Mouse (Mus musculus): Measurements from ENCODE around the gene Uimc1. TPM values are rescaled to one million over a fixed set of nuclear protein-coding genes. Genes with fewer than 3 reads are reported as not detected.

Gene Uimc1
- polyA plus RNA-seq, 2 experiments, result 27.1 to 28.5 TPM

GRCm38 (mm10) chr13:54997568-54997967, 102.5 kb downstream of the Uimc1 start:
- Histone ChIP-seq H3K4me3 (replicated peaks; ENCODE audit: low read length) (no peak overlapping the region), H3K9ac (ENCODE audit: low read depth, low read length, severe bottlenecking) (no peak overlapping the region), H3K4me2 (replicated peaks; ENCODE audit: low read depth, low read length, severe bottlenecking) (no peak overlapping the region), H3K27me3 (ENCODE audit: control insufficient read depth, insufficient read depth, low read length) (no peaks in the 10 kb centered on the region), H3K4me1 (ENCODE audit: control insufficient read depth, insufficient read depth, low read length) (no peaks in the 10 kb centered on the region), H3K27ac (replicated peaks; ENCODE audit: low read depth, low read length) (no peak overlapping the region), H3K9me3 (ENCODE audit: control insufficient read depth, low read length) (no peaks in the 10 kb centered on the region), H3K36me3 (ENCODE audit: control insufficient read depth, insufficient read depth, low read length) (no peaks in the 10 kb centered on the region)
- no peak for DNase-seq (ENCODE audit: low spot score)
- ATAC-seq (ENCODE audit: low FRiP score, low read depth), result no peak
- 81% methylated on average over 7 of the region's 8 CpGs for WGBS
- TF ChIP-seq POLR2A (IDR thresholded peaks at IDR 0.05; ENCODE audit: borderline replicate concordance, extremely low read depth, insufficient read depth, insufficient read length), result no peak

- H3K27ac ChIP-seq (replicated peaks; ENCODE audit: low read depth, low read length), result no peak overlapping the region
- no peak overlapping the region for H3K4me2 ChIP-seq (replicated peaks; ENCODE audit: low read depth, low read length, severe bottlenecking)
- H3K27me3 ChIP-seq (ENCODE audit: control insufficient read depth, insufficient read depth, low read length), result no peaks in the 10 kb centered on the region
- TF ChIP-seq POLR2A (IDR thresholded peaks at IDR 0.05; ENCODE audit: borderline replicate concordance, extremely low read depth, insufficient read depth, insufficient read length), result no peak
- DNase-seq (ENCODE audit: low spot score) (no peak), ATAC-seq (ENCODE audit: low FRiP score, low read depth) (no peak)
- H3K4me1 ChIP-seq (ENCODE audit: control insufficient read depth, insufficient read depth, low read length), result no peaks in the 10 kb centered on the region
- H3K4me3 ChIP-seq (replicated peaks; ENCODE audit: low read length), result no peak overlapping the region
- H3K9me3 ChIP-seq (ENCODE audit: control insufficient read depth, low read length), result no peaks in the 10 kb centered on the region
- no peak overlapping the region for H3K9ac ChIP-seq (ENCODE audit: low read depth, low read length, severe bottlenecking)
- H3K36me3 ChIP-seq (ENCODE audit: control insufficient read depth, insufficient read depth, low read length), result no peaks in the 10 kb centered on the region
- 59% methylated on average over 6 of the region's 6 CpGs for WGBS
These were observed 104.9 kb downstream of the Uimc1 start for GRCm38 (mm10) chr13:54995161-54995560.

GRCm38 (mm10) chr13:54994576-54994975, 105.5 kb downstream of the Uimc1 start:
- DNase-seq (ENCODE audit: low spot score) (no peak), ATAC-seq (ENCODE audit: low FRiP score, low read depth) (no peak)
- no peak overlapping the region for H3K9ac ChIP-seq (ENCODE audit: low read depth, low read length, severe bottlenecking)
- WGBS, result 30% methylated on average over 4 of the region's 4 CpGs
- H3K4me2 ChIP-seq (replicated peaks; ENCODE audit: low read depth, low read length, severe bottlenecking), result no peak overlapping the region
- no peak for TF ChIP-seq POLR2A (IDR thresholded peaks at IDR 0.05; ENCODE audit: borderline replicate concordance, extremely low read depth, insufficient read depth, insufficient read length)
- no peaks in the 10 kb centered on the region for H3K27me3 ChIP-seq (ENCODE audit: control insufficient read depth, insufficient read depth, low read length)
- H3K36me3 ChIP-seq (ENCODE audit: control insufficient read depth, insufficient read depth, low read length), result no peaks in the 10 kb centered on the region
- H3K4me1 ChIP-seq (ENCODE audit: control insufficient read depth, insufficient read depth, low read length), result no peaks in the 10 kb centered on the region
- no peak overlapping the region for H3K27ac ChIP-seq (replicated peaks; ENCODE audit: low read depth, low read length)
- H3K9me3 ChIP-seq (ENCODE audit: control insufficient read depth, low read length), result no peaks in the 10 kb centered on the region
- no peak overlapping the region for H3K4me3 ChIP-seq (replicated peaks; ENCODE audit: low read length)

- no peak for DNase-seq (ENCODE audit: low spot score)
- TF ChIP-seq POLR2A (IDR thresholded peaks at IDR 0.05; ENCODE audit: borderline replicate concordance, extremely low read depth, insufficient read depth, insufficient read length), result no peak
- no peaks in the 10 kb centered on the region for H3K4me1 ChIP-seq (ENCODE audit: control insufficient read depth, insufficient read depth, low read length)
- no peak overlapping the region for H3K9ac ChIP-seq (ENCODE audit: low read depth, low read length, severe bottlenecking)
- no peaks in the 10 kb centered on the region for H3K36me3 ChIP-seq (ENCODE audit: control insufficient read depth, insufficient read depth, low read length)
- no peak overlapping the region for H3K27ac ChIP-seq (replicated peaks; ENCODE audit: low read depth, low read length)
- no peak overlapping the region for H3K4me3 ChIP-seq (replicated peaks; ENCODE audit: low read length)
- no peak for ATAC-seq (ENCODE audit: low FRiP score, low read depth)
- no peak overlapping the region for H3K4me2 ChIP-seq (replicated peaks; ENCODE audit: low read depth, low read length, severe bottlenecking)
- H3K9me3 ChIP-seq (ENCODE audit: control insufficient read depth, low read length), result no peaks in the 10 kb centered on the region
- WGBS, result 71% methylated on average over 7 of the region's 7 CpGs
- no peaks in the 10 kb centered on the region for H3K27me3 ChIP-seq (ENCODE audit: control insufficient read depth, insufficient read depth, low read length)
These were observed 107.9 kb downstream of the Uimc1 start for GRCm38 (mm10) chr13:54992215-54992614.

- no peak for TF ChIP-seq POLR2A (IDR thresholded peaks at IDR 0.05; ENCODE audit: borderline replicate concordance, extremely low read depth, insufficient read depth, insufficient read length)
- no peak for DNase-seq (ENCODE audit: low spot score)
- Histone ChIP-seq H3K9ac (ENCODE audit: low read depth, low read length, severe bottlenecking) (no peak overlapping the region), H3K36me3 (ENCODE audit: control insufficient read depth, insufficient read depth, low read length) (no peaks in the 10 kb centered on the region), H3K4me2 (replicated peaks; ENCODE audit: low read depth, low read length, severe bottlenecking) (no peak overlapping the region), H3K4me1 (ENCODE audit: control insufficient read depth, insufficient read depth, low read length) (no peaks in the 10 kb centered on the region), H3K27me3 (ENCODE audit: control insufficient read depth, insufficient read depth, low read length) (no peaks in the 10 kb centered on the region), H3K4me3 (replicated peaks; ENCODE audit: low read length) (no peak overlapping the region), H3K9me3 (ENCODE audit: control insufficient read depth, low read length) (no peaks in the 10 kb centered on the region), H3K27ac (replicated peaks; ENCODE audit: low read depth, low read length) (no peak overlapping the region)
- no peak for ATAC-seq (ENCODE audit: low FRiP score, low read depth)
- WGBS, result 39% methylated on average over 7 of the region's 7 CpGs
These were observed 111.8 kb downstream of the Uimc1 start for GRCm38 (mm10) chr13:54988181-54988760.

GRCm38 (mm10) chr13:54987405-54987804, 112.7 kb downstream of the Uimc1 start:
- H3K27me3 ChIP-seq (ENCODE audit: control insufficient read depth, insufficient read depth, low read length), result no peaks in the 10 kb centered on the region
- WGBS, result 71% methylated on average over 9 of the region's 9 CpGs
- no peak overlapping the region for H3K4me2 ChIP-seq (replicated peaks; ENCODE audit: low read depth, low read length, severe bottlenecking)
- no peak for DNase-seq (ENCODE audit: low spot score)
- H3K36me3 ChIP-seq (ENCODE audit: control insufficient read depth, insufficient read depth, low read length), result no peaks in the 10 kb centered on the region
- H3K27ac ChIP-seq (replicated peaks; ENCODE audit: low read depth, low read length), result no peak overlapping the region
- no peak overlapping the region for H3K9ac ChIP-seq (ENCODE audit: low read depth, low read length, severe bottlenecking)
- no peak for ATAC-seq (ENCODE audit: low FRiP score, low read depth)
- H3K9me3 ChIP-seq (ENCODE audit: control insufficient read depth, low read length), result no peaks in the 10 kb centered on the region
- H3K4me1 ChIP-seq (ENCODE audit: control insufficient read depth, insufficient read depth, low read length), result no peaks in the 10 kb centered on the region
- H3K4me3 ChIP-seq (replicated peaks; ENCODE audit: low read length), result no peak overlapping the region
- no peak for TF ChIP-seq POLR2A (IDR thresholded peaks at IDR 0.05; ENCODE audit: borderline replicate concordance, extremely low read depth, insufficient read depth, insufficient read length)
